8 mouse cellular contexts compared by ENCODE assay signal in genomic region chr9:57640384-57640783, GRCm38 (mm10). TPM values are rescaled to one million over a fixed set of nuclear protein-coding genes. Genes with fewer than 3 reads are reported as not detected.
DNase-seq lines count a peak whose midpoint lies in the region; ATAC-seq lines count a peak whose summit lies in the region.

No protein-coding gene starts in this region.

- peak overlapping the region; percentile 19 for H3K4me3 ChIP-seq in forebrain, embryonic 10.5 days
- no peak overlapping the region for H3K4me3 ChIP-seq in limb, embryonic 11.5 days (ENCODE audit: low read depth, low read length)
- no peak overlapping the region; the same call in 1 of the 2 replicates for H3K4me3 ChIP-seq in midbrain, embryonic 12.5 days

- no peaks in the 10 kb centered on the region for H3K27me3 ChIP-seq in forebrain, embryonic 10.5 days (ENCODE audit: poor library complexity, severe bottlenecking)
- H3K27me3 ChIP-seq in limb, embryonic 11.5 days (ENCODE audit: control insufficient read depth, insufficient read depth, low read length) = no peaks in the 10 kb centered on the region
- H3K27me3 ChIP-seq in midbrain, embryonic 12.5 days = no peaks in the 10 kb centered on the region

- H3K9ac ChIP-seq in limb, embryonic 11.5 days (ENCODE audit: low read length) = peak overlapping the region; percentile 2; the same call in 1 of the 2 replicates
- H3K9ac ChIP-seq in midbrain, embryonic 12.5 days (replicated peaks) = no peak overlapping the region; the same call in 1 of the 2 replicates

- H3K4me2 ChIP-seq in limb, embryonic 11.5 days (ENCODE audit: low read depth, severe bottlenecking) = peak overlapping the region; percentile 41
- H3K4me2 ChIP-seq in midbrain, embryonic 12.5 days (replicated peaks) = peak overlapping the region; percentile 27

- intact Hi-C loops in heart, postnatal 36 days (cut with DNase I) = loop anchor here (5.0 kb wide), 2 partner anchors 98 to 118 kb away; partner anchors contain the start of gene Cox5a

- no peaks in the 10 kb centered on the region for H3K9me3 ChIP-seq in forebrain, embryonic 10.5 days
- H3K9me3 ChIP-seq in limb, embryonic 11.5 days (ENCODE audit: control insufficient read depth, low read length) = no peaks in the 10 kb centered on the region
- H3K9me3 ChIP-seq in midbrain, embryonic 12.5 days = no peaks in the 10 kb centered on the region

- peaks cover 80% of the 10 kb centered on the region for H3K4me1 ChIP-seq in forebrain, embryonic 10.5 days
- H3K4me1 ChIP-seq in limb, embryonic 11.5 days (ENCODE audit: control insufficient read depth, insufficient read depth, low read length) = peaks cover 62% of the 10 kb centered on the region
- H3K4me1 ChIP-seq in midbrain, embryonic 12.5 days = peaks cover 73% of the 10 kb centered on the region

- peak overlapping the region; percentile 51 for H3K27ac ChIP-seq in forebrain, embryonic 10.5 days
- H3K27ac ChIP-seq in limb, embryonic 11.5 days (replicated peaks; ENCODE audit: low read depth, low read length) = peak overlapping the region; percentile 91
- peak overlapping the region; percentile 52 for H3K27ac ChIP-seq in midbrain, embryonic 12.5 days (replicated peaks)

- 24% methylated on average over 15 of the region's 15 CpGs for WGBS in forebrain, embryonic 10.5 days
- WGBS in limb, embryonic 11.5 days = 15% methylated on average over 15 of the region's 15 CpGs
- 35% methylated on average over 15 of the region's 15 CpGs for WGBS in midbrain, embryonic 12.5 days

- DNase-seq in A20 (ENCODE audit: low read depth, low spot score) (peak; percentile 95), MEL-GATA-1-ER (ENCODE audit: extremely low read depth, low read depth) (peak; percentile 93)
- no peak for DNase-seq in forebrain, embryonic 10.5 days (ENCODE audit: extremely low spot score, low spot score)
- peak; percentile 63 to 64 for DNase-seq in heart, postnatal 36 days
- DNase-seq in limb, embryonic 11.5 days (ENCODE audit: low spot score) = no peak
- DNase-seq in testis, postnatal 14 days (ENCODE audit: low spot score) = peak; percentile 55
- DNase-seq in cerebellum, postnatal 10 days = no peak

- H3K36me3 ChIP-seq in forebrain, embryonic 10.5 days (replicated peaks) = peaks cover 36% of the 10 kb centered on the region
- no peaks in the 10 kb centered on the region for H3K36me3 ChIP-seq in limb, embryonic 11.5 days (ENCODE audit: control insufficient read depth, insufficient read depth, low read length)
- H3K36me3 ChIP-seq in midbrain, embryonic 12.5 days = peaks cover 3% of the 10 kb centered on the region; the same call in 1 of the 2 replicates

- no peak for ATAC-seq in limb, embryonic 11.5 days (ENCODE audit: insufficient number of reproducible peaks, low FRiP score, low TSS enrichment, low read depth)
- ATAC-seq in midbrain, embryonic 12.5 days (ENCODE audit: low FRiP score, low read depth) = no peak

RNA-seq across cellular contexts. Expression of gene Csk, which starts 13.0 kb away (rescaled TPM):
- 28.8 and 33.9 TPM in 2 replicates for polyA plus RNA-seq in forebrain, embryonic 10.5 days (2016; fragmentation: Nextera tagmentation; extraction: Ambion mirVana)
- total RNA-seq in heart, postnatal 36 days (2021) = 10 to 100 TPM; 26.2 to 28.5 TPM
- polyA plus RNA-seq in limb, embryonic 11.5 days (2014; fragmentation: Nextera tagmentation; extraction: Ambion mirVana) = 33.7 and 34.6 TPM in 2 replicates
- 35.3 and 40.0 TPM in 2 replicates for polyA plus RNA-seq in midbrain, embryonic 12.5 days (2016; fragmentation: Nextera tagmentation; extraction: Ambion mirVana)

RNA-seq across cellular contexts. Expression of gene Lman1l, which starts 19.8 kb away (rescaled TPM):
- polyA plus RNA-seq in forebrain, embryonic 10.5 days (2016; fragmentation: Nextera tagmentation; extraction: Ambion mirVana) = not detected in 2 replicates
- total RNA-seq in heart, postnatal 36 days (2021) = not detected
- not detected in 2 replicates for polyA plus RNA-seq in limb, embryonic 11.5 days (2014; fragmentation: Nextera tagmentation; extraction: Ambion mirVana)
- polyA plus RNA-seq in midbrain, embryonic 12.5 days (2016; fragmentation: Nextera tagmentation; extraction: Ambion mirVana) = 0.10 TPM in 1 of 2 replicates, not detected in the other

RNA-seq across cellular contexts. Expression of gene Cplx3, which starts 34.3 kb away (rescaled TPM):
- 1.9 and 2.9 TPM in 2 replicates for polyA plus RNA-seq in forebrain, embryonic 10.5 days (2016; fragmentation: Nextera tagmentation; extraction: Ambion mirVana)
- not detected for total RNA-seq in heart, postnatal 36 days (2021)
- not detected in 2 replicates for polyA plus RNA-seq in limb, embryonic 11.5 days (2014; fragmentation: Nextera tagmentation; extraction: Ambion mirVana)
- 3.7 and 4.8 TPM in 2 replicates for polyA plus RNA-seq in midbrain, embryonic 12.5 days (2016; fragmentation: Nextera tagmentation; extraction: Ambion mirVana)

RNA-seq across cellular contexts. Expression of gene Cyp1a2, which starts 43.1 kb away (rescaled TPM):
- not detected in 2 replicates for polyA plus RNA-seq in forebrain, embryonic 10.5 days (2016; fragmentation: Nextera tagmentation; extraction: Ambion mirVana)
- total RNA-seq in heart, postnatal 36 days (2021) = not detected
- polyA plus RNA-seq in limb, embryonic 11.5 days (2014; fragmentation: Nextera tagmentation; extraction: Ambion mirVana) = not detected in 2 replicates
- polyA plus RNA-seq in midbrain, embryonic 12.5 days (2016; fragmentation: Nextera tagmentation; extraction: Ambion mirVana) = not detected in 2 replicates

RNA-seq across cellular contexts. Expression of gene Cyp1a1, which starts 47.3 kb away (rescaled TPM):
- 0.14 TPM in 1 of 2 replicates, not detected in the other for polyA plus RNA-seq in forebrain, embryonic 10.5 days (2016; fragmentation: Nextera tagmentation; extraction: Ambion mirVana)
- total RNA-seq in heart, postnatal 36 days (2021) = not detected
- polyA plus RNA-seq in limb, embryonic 11.5 days (2014; fragmentation: Nextera tagmentation; extraction: Ambion mirVana) = not detected in 2 replicates
- not detected in 2 replicates for polyA plus RNA-seq in midbrain, embryonic 12.5 days (2016; fragmentation: Nextera tagmentation; extraction: Ambion mirVana)

Comparison
In these comparisons a context has a peak if more than half of its experiments do, and no peak if none do; other contexts are left out.
1. DNase-seq: peak in A20 (single experiment), MEL-GATA-1-ER (single experiment), heart, postnatal 36 days (2 of 2) and testis, postnatal 14 days (single experiment); none in forebrain, embryonic 10.5 days (single experiment), limb, embryonic 11.5 days (single experiment) and cerebellum, postnatal 10 days (0 of 2).
2. Peak in every context shown above with its lines, with median percentiles within 50 percentile points of each other: H3K27ac ChIP-seq.